Mouse (Mus musculus) cerebellum, adult 8-10 months (tissue): ENCODE measurements around the gene Adad2.

Experiments used
- DNase-seq: peaks from one replicate; pipeline ENCODE4 v3.0.0; 2022

Gene Adad2

GRCm38 (mm10) chr8:119644429-119644960 is 31.9 kb downstream of the Adad2 start:
- DNase-seq, result no peak

GRCm38 (mm10) chr8:119644981-119645597 is 32.5 kb downstream of the Adad2 start:
- no peak for DNase-seq

DNA sequence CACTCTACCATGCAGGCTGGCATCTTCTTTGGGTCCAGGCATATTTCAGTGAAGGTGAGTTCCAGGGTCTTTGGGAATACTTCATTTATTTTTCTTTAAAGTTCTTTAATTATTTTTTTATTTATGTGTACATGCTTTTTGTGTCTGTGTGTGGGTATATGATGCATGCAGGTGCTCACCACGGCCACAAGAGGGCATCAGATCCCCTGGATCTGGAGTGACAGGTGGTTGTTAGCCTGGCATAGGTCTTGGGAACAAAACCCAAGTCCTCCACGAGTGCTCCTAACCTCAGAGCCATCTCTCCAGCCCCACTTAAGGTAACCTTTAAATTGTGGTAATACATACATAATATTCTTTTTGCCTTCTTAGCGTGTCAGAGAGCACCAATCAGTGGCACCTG is 33.6 kb downstream of the Adad2 start:
- no peak for DNase-seq

DNA sequence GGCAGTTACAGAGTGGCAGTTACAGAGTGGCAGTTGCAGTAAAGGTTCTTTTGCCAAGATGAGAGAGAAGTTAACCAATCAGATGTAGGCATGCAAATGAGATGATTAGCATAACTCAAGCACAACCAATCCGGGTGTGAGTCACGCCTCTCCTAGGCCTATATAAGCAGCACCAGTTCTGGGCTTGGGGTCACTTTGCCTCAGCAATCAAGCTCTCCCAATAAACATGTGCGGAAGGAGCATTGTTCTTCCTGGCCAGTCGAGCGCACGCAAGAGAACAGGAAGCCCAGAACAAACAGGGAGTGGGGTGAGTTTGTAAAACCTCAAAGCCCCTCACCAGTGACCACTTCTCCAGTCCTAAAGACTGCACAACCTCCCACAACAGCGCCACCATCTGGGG is 34.3 kb downstream of the Adad2 start:
- DNase-seq, result no peak

GRCm38 (mm10) chr8:119651324-119651723 is 38.8 kb downstream of the Adad2 start:
- no peak for DNase-seq

DNA sequence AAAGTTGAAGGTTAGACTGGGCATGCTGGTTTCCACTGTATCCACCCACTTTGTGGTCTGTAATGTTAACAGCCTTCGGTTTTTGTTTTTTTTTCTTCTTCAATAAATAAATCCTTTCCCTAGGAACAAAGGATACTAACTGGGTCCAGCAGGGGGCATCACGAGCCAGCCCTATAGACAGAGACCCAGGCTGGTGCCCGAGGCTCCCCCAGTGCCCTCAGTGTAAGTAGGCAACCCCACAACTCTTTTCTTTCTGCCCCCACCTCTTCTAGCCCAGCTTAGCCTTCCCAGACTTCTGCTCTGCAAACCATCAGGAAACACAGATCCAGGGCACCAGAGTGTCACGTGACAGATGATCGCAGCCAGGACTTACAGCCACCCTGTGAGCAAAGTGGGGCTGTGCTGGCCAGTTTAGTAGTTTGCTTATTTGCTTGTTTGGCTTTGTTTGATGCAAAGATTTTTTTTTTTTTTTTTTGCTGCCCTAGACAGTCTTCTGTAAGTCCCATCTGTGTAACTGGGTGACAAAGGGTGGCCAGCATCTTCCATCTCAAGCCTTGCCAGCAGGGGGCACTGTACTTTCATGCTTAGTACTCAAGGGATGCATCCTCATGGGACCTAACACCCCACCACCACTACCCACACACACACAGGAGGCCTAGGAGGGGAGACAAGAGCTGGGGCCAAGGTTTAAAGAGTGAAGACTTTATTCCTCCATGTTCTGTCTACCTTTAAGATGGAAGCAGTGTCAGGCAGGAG is 44.3 kb downstream of the Adad2 start:
- no peak for DNase-seq

DNA sequence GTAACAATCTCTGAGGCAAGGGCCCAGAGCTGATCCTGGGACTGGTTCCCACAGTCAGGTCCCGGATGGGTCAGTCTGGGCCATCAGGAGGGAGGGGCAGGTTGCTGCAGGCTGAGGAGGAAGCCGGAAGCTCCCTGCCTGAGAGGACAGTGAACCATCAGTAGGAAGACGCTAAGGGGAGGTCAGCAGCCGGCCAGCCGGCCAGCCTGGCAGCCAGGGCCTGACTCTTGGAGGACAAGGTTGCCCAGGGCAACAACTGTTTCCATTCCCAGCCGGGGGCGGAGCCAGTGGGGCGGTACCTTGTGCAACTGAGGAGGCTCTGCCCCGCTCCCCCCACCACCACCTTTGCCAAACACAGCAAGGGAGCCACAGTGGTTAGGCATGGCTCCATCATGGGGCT is 48.5 kb downstream of the Adad2 start:
- DNase-seq, result no peak

- no peak for DNase-seq
These were observed 49.3 kb downstream of the Adad2 start for GRCm38 (mm10) chr8:119661892-119662291.

DNA sequence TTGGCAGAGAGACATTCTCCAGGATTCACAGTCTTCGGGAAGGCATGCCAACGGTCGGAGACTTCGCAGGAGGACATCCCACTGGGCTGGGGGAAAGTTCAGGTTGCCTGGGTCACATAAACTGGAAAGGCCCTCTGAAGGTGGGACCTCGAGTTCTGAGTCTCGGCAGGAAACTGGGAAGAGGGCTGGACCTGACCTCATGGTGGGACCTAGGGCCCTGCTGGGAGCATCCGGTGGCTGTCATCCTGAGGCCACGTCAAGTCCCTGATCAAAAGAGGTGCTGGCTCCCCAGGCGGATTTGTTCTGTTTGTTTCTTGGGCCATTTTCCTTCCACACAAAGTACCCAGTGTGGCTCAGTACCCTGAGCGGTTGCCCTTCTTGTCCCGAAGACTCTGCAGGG is 50.9 kb downstream of the Adad2 start:
- DNase-seq, result no peak

GRCm38 (mm10) chr8:119665270-119665669 is 52.7 kb downstream of the Adad2 start:
- no peak for DNase-seq
